Mouse (Mus musculus) heart, postnatal 4 days (tissue): Measurements from ENCODE around the gene Slc22a1. TPM values are rescaled to one million over a fixed set of nuclear protein-coding genes. Genes with fewer than 3 reads are reported as not detected.

Source experiments
- DNase-seq: peaks from one replicate; pipeline ENCODE4 v3.0.0; 2021
- total RNA-seq, 2 experiments: library from RNA; stranded (reverse); gene quantifications; 2 replicates each; pipeline ENCODE4 v1.2.3; 2021

Gene Slc22a1
- 10 to 100 TPM; 10.3 to 13.9 TPM for total RNA-seq

DNA sequence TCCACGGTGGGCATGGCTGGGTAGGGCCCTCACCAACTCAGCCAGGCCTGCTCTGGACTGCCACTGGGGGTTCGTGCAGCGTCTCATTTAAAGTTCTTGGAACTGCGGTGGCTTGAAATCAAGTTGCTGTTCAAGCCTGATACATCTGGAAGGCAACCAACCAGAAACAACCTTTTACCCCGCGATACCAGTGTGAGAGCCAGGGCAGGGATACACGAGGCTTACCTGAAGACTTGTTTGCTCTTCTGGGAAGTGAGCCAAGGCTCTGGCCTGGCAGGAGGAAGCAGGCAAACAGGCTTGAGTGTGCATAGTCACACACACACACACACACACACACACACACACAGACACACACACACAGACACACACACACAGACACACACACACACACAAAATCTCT lies at the start of gene Slc22a1:
Slc22a1 (minus strand) TSS at position 184 of the 400 bp plus-strand sequence.
- no peak for DNase-seq

DNA sequence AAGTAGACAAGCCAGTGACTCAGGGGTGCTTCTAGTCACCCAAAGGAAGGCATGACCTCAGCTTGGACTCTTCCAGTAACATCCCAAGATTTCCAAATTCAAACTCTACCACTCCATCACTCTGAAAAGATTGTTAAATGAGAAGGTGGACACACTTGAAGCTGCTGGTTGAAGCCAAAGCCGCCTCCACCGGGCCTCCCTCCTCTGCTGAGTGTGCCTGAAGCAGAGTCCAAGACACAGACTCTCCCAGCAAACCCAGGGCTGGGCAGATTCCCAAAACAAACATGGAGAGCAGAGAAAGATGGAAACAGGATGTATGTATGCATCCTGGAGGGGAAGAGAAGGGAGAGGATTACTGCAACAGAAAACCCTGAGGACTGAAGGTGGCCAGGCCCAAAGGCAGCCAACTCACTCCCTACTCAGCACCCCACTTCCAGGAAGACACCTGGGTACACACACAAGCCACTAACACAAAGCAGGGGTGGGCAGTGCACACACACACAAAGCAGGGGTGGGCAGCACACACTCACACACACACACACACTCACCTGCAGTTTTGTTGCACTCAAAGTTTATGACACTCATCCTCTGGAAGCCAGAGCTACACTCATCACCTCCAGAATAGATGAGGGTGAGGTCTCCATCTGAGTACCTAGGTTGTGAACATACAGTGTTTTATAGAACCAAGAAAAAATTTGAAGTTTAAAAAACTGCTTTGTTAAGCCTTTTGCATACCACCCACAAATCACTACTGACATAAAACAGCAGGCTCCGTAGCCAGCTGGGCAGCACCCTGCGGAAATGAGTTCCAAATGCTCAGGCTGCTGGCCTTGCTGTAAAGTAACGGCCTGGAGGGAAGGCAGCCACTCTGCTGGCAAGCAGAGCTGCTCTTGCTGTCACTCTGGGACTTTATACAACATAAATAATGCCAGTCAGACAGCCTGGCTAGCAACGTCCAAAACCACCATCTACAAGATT lies 49.4 kb upstream of the Slc22a1 start:
- peak; percentile 76 for DNase-seq

DNA sequence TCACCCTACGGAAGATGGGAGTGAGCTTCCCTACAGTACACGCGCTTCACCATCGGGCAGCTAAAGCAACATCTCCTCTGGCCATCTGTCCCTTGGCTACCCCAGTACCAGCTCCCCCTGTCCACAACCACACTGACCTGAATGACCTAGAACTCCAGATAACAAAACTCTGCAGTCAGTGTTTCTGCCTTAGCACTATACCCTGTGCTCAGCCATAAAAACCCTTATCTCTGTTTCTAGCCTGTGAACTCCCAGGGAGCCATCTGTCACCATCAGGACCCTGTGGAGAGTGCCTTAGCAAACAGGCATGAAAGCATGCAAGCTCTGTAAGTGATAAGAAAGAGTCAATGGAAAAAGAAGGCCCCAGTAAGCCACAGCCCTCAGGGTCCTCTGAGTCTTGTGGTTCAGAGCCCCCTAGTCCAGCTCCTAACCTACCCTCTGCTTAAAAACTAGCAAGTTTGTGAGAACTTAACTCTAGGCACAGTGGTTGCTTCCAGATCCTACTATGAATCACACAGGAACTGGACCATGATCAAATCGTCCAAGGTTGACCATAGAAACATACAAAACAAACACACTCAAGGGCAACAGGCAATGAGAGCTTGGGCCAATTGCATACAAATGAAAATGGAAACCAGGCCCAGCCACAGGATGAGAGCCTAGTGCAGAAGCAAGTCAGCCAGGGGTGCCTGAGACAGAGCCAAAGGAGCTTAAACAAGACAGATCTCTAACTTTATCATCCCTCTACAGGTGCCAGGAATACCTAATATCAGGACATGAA lies 48.5 kb upstream of the Slc22a1 start:
- DNase-seq: peak; percentile 51

DNA sequence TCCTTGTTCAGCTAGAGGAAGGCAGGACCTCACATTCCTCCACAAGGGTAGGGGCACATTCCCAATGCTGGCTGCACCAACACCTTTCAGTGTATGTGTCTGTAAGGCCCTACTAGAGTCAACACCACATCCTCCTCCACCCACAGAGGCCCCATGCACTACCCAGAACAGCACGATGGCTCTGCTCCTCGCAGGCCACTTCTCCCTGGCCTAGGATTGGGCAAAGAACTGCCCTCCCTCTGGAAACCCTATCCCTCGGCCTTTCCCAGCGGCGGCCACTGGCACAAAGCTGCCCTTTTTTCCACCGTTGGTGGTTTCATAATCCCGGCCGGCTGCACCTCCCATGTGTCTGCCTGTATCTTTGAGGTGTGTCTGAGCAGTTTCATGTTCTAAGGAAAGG lies 47.0 kb upstream of the Slc22a1 start:
- peak; percentile 59 for DNase-seq

DNA sequence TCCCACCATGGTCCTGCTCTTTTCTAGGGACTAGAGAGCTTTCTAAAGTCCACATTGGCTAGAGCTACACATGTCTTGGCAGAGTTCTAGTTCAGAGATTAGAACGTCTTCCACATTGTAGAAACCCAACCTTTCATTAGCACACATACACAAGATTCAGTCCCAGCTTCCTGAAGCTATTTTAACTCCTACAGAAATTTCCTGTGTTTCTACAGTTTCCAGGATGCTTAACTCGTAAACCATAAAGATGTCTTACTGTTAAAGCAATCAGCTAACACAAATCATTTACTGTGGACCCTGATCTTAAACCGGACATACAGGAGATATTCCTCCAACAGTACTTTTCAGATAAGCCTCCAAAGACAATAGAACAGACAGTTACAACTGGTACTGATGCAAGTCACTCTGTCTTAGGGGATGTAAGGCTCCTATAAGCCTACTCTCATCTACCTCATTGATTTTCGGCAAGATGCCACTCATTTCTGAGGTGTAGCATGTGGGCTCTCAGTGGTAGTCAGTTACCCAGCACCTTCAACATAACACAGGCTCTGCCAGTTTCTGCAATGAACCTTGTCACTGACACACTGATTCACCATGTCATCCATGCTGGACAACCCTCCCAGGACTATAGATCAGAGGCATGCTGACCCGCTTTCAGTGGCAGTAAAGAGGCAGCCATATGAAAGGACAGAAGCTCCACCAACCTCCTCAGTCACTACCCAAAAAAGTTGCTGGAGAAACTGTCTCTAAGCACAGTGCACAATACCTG lies 45.7 kb upstream of the Slc22a1 start:
- DNase-seq: no peak

DNA sequence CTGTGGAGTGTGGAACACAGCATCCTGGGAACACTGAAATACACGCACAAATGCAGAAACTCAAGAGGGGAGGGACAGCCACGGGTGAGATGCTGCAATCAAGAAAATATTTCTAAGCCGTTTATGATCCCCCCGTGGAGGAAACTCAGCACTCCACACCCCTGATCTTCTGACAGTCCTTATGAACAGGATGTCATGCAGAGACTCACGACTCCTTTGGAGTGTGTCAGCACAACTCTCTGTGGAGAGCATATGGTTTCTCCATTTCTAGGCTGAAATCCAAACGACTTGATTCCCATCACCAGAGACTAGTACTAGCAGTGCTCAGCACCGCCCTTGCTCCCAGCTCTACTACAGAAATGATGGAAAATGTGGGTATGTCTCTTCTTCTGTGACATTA lies 42.6 kb upstream of the Slc22a1 start:
- DNase-seq: no peak

DNA sequence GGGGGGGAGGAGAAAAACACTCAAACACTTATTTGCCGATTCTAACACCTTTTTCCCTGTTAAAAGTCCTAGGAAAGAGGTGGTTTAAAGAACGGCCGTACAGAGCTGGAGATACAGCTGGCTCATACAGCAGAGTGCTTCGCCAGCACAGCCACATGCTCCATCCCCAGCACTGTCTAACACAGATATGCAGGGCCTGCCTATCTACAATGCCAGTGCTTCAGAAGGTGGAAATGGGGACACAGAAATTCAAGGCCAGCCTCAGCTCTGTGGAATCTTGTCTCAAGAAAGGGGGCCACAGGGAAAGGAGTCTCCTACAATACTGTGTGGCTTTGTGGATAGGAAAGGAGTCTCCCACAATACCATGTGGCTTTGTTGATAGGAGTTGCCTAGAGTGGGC lies 41.8 kb upstream of the Slc22a1 start:
- no peak for DNase-seq

DNA sequence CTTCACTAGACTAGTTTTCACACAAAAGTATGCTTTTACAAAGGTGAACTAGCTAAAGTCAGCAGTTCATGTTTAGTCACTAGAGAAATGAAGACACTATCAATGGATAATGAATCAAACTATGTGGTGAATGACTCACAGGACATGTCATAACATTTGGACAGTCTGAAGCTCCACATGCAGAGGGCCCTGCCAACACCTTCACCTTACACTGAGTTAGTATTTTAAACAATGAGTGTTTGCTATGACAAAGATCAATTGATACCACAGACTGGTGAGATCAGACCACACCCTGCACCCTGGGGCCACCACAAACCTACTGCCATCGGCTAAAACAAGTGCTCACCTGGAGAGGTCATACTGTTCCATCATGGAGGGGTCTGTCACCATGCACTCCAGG lies 39.4 kb upstream of the Slc22a1 start:
- no peak for DNase-seq

DNA sequence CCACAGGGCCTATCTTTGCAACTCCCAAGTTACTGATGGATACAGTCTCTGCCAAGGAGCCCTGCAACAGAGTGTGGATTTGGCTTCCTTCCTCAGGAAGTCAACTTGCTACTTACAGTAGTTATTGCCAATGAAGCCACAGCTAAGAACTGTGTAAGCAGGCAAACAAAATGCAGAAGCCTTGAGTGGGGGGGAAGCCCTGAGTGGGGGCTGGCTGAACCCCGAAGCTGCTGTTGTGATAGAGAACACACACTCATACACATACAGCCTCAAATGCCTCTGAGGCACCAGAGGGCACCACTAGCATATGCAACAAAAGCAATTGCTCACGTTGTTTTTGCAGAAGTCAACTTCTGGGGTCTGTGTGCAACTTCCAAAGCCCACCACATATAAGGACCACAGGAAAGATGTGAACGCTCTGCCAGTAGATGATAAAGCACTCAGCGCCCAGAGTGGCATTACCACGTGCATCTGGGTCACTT lies 38.5 kb upstream of the Slc22a1 start:
- no peak for DNase-seq

DNA sequence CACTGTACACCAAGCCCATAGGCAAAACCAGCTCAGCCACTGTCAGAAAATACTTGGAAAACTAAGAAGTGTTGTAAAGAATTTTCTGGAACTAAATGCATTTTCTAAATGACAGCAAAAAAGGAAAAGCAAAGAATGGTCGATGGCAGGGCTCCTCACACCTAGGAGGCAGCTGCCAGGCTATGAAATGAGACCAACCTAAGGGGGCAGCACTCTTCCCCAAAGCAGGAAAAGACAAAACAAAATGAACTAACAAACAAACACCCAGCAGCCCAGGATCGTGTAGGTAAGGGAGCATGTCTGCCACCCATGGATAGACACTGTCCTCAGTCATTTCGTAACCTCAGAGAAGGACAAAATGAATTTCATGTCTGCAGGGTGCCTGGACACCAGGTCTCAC lies 37.4 kb upstream of the Slc22a1 start:
- no peak for DNase-seq

DNA sequence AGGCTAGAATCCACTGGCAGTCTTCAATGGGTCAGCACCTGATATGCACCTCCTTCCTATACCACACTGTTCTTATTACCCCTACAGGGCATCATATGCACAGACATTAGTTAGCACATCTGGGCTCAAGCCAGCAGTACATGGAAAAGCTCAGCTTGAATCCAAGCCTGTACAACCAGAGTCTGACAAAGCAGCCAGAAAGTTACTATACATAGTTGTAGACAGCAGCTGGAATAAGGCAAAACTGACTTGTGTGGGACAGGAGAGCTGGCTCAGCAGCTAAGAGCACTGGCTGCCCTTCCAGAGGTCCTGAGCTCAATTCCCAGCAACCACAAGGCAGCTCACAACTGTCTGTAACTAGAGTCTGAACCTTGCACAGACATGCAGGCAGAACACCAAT lies 36.6 kb upstream of the Slc22a1 start:
- no peak for DNase-seq

DNA sequence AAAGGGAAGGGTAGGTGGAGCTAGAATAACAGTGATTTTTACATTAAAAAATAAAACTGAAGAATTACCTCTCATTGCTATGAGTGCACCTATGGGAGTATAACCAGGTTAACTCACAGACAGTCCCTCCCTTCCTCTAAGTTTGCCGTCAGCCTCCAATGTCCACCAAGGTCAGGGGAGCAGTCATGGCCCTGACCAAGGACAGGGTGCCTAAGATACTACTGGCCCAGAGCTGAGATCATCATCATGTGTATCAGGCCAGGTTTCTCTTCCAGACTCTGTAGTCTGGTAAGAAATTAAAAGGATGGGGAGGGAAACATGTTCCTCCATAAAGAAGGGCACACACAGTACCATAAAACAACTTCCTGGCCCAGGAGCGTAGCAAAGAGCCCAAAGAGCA lies 35.3 kb upstream of the Slc22a1 start:
- no peak for DNase-seq

DNA sequence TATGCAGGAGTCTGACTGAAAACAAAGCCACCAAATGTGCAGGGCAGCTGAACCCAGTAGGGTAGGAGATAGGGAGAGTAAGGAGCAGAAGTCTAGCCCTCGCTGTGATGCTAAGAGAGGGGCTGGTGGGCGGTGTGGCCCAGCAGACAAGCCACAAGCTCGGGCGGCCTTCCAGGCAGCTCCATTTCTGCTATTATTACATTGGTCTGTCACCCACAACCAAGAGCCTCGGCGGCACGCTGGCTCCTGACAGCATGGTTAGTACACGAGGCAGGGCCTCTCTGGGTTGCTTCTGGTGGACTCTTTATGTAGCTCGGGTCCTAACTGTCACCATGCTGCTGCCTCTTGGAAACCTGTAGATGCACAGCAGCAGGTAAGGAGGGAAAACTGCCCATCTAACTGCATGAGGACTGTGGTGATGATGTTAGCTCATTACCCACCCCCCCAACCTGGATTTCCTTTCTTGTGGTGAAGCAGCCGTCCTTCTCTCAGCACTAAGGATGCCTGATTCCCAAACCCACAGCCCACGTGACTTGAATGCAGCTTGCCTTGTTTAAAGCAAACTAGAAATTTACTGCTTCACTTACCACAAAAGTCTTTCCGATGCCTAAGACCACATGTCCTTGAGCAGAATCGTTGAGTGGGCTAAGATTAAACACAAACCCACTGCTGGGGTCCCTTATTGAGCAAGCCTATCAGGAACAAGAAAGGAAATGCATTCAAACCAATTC lies 34.6 kb upstream of the Slc22a1 start:
- no peak for DNase-seq

DNA sequence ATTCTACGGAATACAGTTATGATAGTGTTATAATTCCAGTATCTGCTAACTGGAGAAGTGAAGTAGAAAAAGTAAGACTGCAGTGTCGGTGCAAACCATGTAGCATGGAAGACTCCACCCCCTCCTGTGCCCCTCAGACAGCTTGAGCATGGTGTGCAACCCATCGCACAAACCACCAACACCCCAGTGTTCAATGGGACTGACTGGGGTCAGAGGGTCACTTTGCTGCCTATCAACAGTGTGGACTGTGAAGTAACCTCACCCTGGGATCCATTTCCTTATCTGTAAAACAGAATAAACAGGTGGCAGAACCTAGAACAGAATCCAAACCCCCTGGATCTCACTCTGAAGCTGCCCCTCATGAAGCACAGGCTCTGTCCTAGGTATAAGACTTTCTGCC lies 32.8 kb upstream of the Slc22a1 start:
- DNase-seq: no peak

DNA sequence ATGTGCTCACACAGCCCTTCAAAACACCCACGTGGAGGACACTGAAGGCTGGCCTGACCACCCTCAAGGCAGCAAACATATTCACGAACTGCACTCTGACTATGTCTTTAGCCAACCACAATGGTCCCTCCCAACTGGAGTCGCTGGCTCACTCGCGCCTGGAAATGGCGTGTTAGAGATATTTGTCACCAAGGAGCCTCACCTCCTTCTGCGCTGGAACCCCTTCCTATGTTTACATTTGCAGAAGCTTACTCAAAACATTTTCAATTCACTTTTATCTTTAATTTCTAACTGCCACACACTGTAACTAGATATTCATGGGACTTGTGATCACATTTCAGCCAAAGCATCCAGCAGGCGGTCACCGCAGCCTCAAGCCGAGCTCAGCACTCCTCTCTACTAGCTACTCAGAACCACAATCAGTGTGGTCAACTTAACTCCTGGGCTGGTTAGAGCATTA lies 31.0 kb upstream of the Slc22a1 start:
- no peak for DNase-seq

DNA sequence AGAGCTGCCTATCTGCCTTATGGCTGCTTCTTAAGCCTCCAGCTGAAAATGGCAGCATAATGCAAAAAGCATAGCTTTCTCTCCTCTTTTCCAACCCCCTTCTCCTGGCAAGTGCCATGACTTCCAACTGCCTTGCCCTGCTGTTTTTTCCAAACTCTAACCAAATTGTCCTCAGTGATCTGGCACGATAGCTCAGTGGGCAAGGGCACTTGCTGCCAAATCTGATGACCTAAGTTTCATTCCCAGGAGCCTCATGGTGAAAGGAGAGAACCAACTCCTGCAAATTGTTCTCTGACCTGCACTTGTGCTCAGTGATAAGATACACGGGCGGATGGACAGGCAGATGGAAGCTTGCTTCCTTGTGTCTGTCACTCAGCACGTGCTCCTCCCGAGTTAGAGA lies 27.3 kb upstream of the Slc22a1 start:
- DNase-seq: no peak

DNA sequence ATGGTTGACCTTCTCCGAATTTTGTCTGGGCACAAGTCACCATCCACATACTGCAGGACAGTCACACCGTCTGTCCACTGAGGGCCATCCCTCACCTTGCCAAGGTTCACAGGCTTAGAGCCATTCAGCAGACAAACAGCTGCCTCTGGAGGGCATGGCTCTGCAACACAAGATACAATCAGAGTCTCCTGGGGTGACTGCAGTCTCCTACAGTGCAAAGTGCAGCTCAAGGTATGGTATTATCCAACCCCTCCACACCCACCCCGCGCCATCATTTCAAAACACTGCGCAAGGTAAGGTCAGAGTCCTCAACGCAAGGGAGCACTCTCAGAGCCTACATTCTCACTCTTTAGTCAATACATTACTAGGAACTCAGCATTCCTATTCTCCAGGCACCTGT lies 24.7 kb upstream of the Slc22a1 start:
- DNase-seq: no peak

DNA sequence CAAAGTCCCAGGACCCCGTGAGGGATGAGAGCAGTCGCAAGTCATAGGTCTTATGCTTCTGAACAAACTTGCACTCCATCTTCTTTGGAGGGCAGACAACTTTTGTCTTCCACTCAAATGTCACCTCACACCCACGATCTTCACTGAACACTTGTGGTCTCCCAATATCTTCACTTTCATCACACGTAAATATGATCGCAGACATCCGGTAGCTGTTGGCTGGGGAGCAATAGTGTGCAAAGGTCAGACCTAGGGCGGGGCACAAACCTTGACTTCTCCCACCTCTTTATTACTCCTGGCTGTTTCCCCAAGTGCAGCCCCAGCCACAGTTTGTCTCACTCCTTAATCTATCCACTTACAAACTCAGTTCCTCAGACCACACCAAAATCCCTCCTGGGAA lies 16.3 kb upstream of the Slc22a1 start:
- no peak for DNase-seq

DNA sequence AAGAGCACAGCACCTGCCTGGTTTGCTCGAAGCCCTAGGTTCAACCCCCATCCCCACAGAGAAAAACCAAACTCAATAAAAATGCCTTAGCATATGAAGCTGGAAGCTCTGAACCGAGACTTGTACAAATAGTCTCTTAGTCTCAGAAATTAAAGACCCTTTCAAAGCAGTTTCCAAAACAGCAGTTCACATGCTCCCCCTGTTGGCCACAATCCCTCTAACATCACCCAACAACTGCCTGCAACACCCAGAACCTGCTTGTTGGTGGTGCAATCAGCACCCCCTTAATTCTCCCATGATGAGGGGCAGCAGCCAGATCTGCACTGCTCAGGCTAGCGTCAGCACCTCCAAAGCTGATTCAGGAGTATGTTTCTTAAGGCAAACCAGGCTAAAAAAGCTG lies 13.9 kb upstream of the Slc22a1 start:
- DNase-seq: peak; percentile 59

DNA sequence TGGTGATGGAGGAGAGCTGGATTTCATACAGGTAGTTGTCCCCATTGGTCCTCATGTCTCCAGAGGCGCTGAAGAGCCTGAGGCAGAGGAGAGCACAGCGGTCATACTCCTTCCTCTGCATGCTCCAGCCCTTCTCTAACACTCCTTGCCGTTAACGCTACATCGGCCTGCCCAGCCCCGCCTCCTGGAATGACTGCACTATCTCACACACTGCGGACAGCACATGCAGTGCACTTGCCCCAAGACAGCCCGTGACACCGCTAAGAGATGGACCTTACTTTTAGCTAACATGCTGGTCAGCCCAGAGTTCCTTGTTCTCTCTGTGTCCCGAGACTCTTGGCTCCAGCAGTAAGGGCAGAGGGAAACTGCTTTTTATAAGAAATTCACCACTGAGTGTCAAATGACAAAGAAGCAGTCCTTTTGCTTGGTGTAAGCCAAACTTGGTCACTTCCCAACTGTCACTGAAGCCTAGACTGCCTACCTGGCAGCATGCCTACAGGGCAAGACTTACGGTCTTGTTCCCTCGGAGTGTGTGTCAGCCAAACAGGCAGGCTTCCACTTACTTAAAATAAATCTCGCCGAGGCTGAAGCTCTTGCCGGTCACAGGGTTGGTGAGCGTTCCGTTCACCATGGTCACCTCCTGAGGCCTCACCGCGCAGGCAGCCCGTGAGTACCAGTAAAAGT lies 12.9 kb upstream of the Slc22a1 start:
- peak; percentile 79 for DNase-seq

DNA sequence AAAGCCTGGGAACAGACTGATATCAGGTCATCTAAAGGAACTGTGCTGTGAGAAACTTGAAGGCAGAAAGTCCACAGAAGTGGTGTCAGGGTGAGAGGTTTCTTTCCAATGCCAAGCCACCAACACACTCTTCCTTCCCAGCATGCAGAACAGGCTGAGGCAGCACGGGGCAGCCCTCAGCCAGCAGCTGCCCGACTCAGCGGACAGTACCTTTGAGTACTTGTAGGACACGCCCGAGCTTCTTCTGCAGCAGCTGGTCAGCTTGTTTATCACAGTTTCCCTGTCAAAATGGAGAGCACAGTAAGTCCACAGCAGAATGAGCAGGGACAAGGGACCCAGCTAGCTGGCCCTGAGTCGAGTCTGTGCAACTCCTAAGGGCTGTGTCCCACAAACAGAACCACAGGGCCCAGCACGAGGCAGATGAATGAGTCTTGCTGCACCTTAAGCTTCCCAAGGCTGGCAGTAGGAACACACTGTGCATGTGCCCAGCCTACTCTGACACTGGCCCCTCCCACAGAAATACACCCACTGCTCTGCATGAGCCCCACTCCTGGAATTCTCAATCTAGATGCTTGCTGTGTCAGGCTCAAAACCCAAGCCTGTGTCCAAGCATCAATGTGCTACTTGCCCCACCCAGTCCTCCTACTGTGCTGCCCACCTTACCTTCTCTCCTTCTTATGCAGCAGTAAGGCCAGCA lies 9.4 kb upstream of the Slc22a1 start:
- no peak for DNase-seq
